Mouse (Mus musculus) embryonic fibroblast, embryonic 13.5 days (primary cell): ENCODE measurements around the gene Akap6. TPM values are rescaled to one million over a fixed set of nuclear protein-coding genes. Genes with fewer than 3 reads are reported as not detected.
A peak's percentile ranks its signal among the peaks of the same experiment; 100 is the strongest.

Experiments used
- H3K27ac ChIP-seq: 2 replicates; pipeline ENCODE4 v1.5.1; 2012; ENCODE audit warnings: low read length, control low read depth, inconsistent platforms; ENCODE audit not compliant: insufficient read depth
- H3K4me1 ChIP-seq: 2 replicates; pipeline ENCODE4 v1.6.1; 2011; ENCODE audit warnings: low read length; ENCODE audit not compliant: control insufficient read depth, insufficient read depth
- H3K4me3 ChIP-seq: 2 replicates; pipeline ENCODE4 v1.5.1; 2011; ENCODE audit warnings: mild to moderate bottlenecking, control low read depth, low read length; ENCODE audit not compliant: insufficient read depth
- CTCF ChIP-seq: IDR thresholded peaks from 2 replicates; pipeline ENCODE4 v1.5.1; 2011; ENCODE audit warnings: mild to moderate bottlenecking, control low read depth, low read length, moderate library complexity, borderline replicate concordance; ENCODE audit not compliant: insufficient read depth
- POLR2A ChIP-seq: IDR thresholded peaks from 2 replicates; pipeline ENCODE4 v1.6.1; 2011; ENCODE audit warnings: low read depth, mild to moderate bottlenecking, control low read depth, low read length, moderate library complexity
- polyA plus RNA-seq: library from polyadenylated mRNA; stranded (reverse); fragments of >200 nt; gene quantifications from 2 replicates; pipeline ENCODE4 v1.2.4, GENCODE M21; 2011; ENCODE audit warnings: low read depth; ENCODE audit not compliant: missing spikeins, insufficient read length

Gene Akap6
- polyA plus RNA-seq, 1 experiment, result 1.3 TPM

- peak overlapping the region; percentile 19 for H3K4me3 ChIP-seq
- TF ChIP-seq POLR2A (no peak; the same call in 1 of the 2 replicates), CTCF (no peak)
- H3K4me1 ChIP-seq, result peaks cover 5% of the 10 kb centered on the region
- peak overlapping the region; percentile 94 for H3K27ac ChIP-seq
Measured at GRCm38 (mm10) chr12:53146460-53147050, 447.4 kb downstream of the Akap6 start.

- Histone ChIP-seq H3K4me3 (no peak overlapping the region), H3K4me1 (peaks cover 7% of the 10 kb centered on the region), H3K27ac (no peak overlapping the region)
- no peak for TF ChIP-seq CTCF
- TF ChIP-seq POLR2A, result no peak
Measured at GRCm38 (mm10) chr12:53147696-53148095, 448.5 kb downstream of the Akap6 start.

GRCm38 (mm10) chr12:53168189-53169003 lies 469.2 kb downstream of the Akap6 start:
- Histone ChIP-seq H3K4me1 (no peaks in the 10 kb centered on the region), H3K4me3 (no peak overlapping the region), H3K27ac (no peak overlapping the region)
- TF ChIP-seq POLR2A, result no peak
- TF ChIP-seq CTCF, result no peak

- Histone ChIP-seq H3K4me3 (no peak overlapping the region), H3K4me1 (no peaks in the 10 kb centered on the region), H3K27ac (no peak overlapping the region)
- TF ChIP-seq CTCF (no peak), POLR2A (no peak)
Measured at GRCm38 (mm10) chr12:53191435-53191834, 492.3 kb downstream of the Akap6 start.

- Histone ChIP-seq H3K4me1 (no peaks in the 10 kb centered on the region), H3K4me3 (no peak overlapping the region), H3K27ac (no peak overlapping the region)
- TF ChIP-seq CTCF (no peak), POLR2A (no peak)
Measured at GRCm38 (mm10) chr12:53193664-53194063, 494.5 kb downstream of the Akap6 start.

Other genes starting within 250 kb of the Akap6 start
- 95.6 and 121 TPM in 2 replicates for gene Arhgap5, start 195.4 kb upstream of the Akap6 start, polyA plus RNA-seq